Mouse (Mus musculus) granulocyte monocyte progenitor cell, adult 5-6 weeks (primary cell): ENCODE measurements around the gene Gsdmc3. TPM values are rescaled to one million over a fixed set of nuclear protein-coding genes. Genes with fewer than 3 reads are reported as not detected.
"Not testable (repeated sequence)": the region's sequence is repeated elsewhere in the genome, so short reads cannot be mapped to it uniquely, and the experiment has no call there.

Experiments
- ATAC-seq: replicated peaks from 2 replicates; pipeline ENCODE4 v1.8.0; 2016; ENCODE audit warnings: mild to moderate bottlenecking, moderate TSS enrichment, inconsistent platforms; ENCODE audit not compliant: poor library complexity, severe bottlenecking
- total RNA-seq, 2 experiments: library from RNA; stranded (forward) in 1 of 2; stranded (reverse) in 1 of 2; fragments of 200-712, 200-1000 nt in 1 of 2; fragments of >200 nt in 1 of 2; fragmentation: Nextera tagmentation in 1 of 2; gene quantifications; 2 replicates each; pipeline ENCODE4 v1.2.3; 2014 to 2017

Gene Gsdmc3
- total RNA-seq (2014; fragmentation: Nextera tagmentation) (not detected in 2 replicates), total RNA-seq (2017) (not detected in 2 replicates)

- ATAC-seq = not testable (repeated sequence)
Observed at GRCm38 (mm10) chr15:63878458-63878857, at the start of gene Gsdmc3. Gene Gsdmc3 (minus strand): TSS chr15:63878558.

- no peak for ATAC-seq
Observed at GRCm38 (mm10) chr15:63926201-63926600, 47.8 kb upstream of the Gsdmc3 start.

GRCm38 (mm10) chr15:63924484-63924883, 46.1 kb upstream of the Gsdmc3 start:
- ATAC-seq = peak; percentile 89

GRCm38 (mm10) chr15:63921618-63922017, 43.3 kb upstream of the Gsdmc3 start:
- not testable (repeated sequence) for ATAC-seq

GRCm38 (mm10) chr15:63919728-63920127, 41.4 kb upstream of the Gsdmc3 start:
- ATAC-seq = not testable (repeated sequence)

- ATAC-seq = peak; percentile 56
Observed at GRCm38 (mm10) chr15:63916584-63916983, 38.2 kb upstream of the Gsdmc3 start.

GRCm38 (mm10) chr15:63912197-63912596, 33.8 kb upstream of the Gsdmc3 start, which contains the start of gene Gsdmc4:
Gene Gsdmc4 (minus strand): TSS chr15:63912297.
- ATAC-seq = not testable (repeated sequence)

GRCm38 (mm10) chr15:63909896-63910295, 31.5 kb upstream of the Gsdmc3 start:
- peak; percentile 77 for ATAC-seq

- peak; percentile 87 for ATAC-seq
Observed at GRCm38 (mm10) chr15:63895560-63896353, 17.4 kb upstream of the Gsdmc3 start.

- ATAC-seq = peak; percentile 68
Observed at GRCm38 (mm10) chr15:63888440-63888839, 10.1 kb upstream of the Gsdmc3 start.

GRCm38 (mm10) chr15:63887949-63888348, 9.6 kb upstream of the Gsdmc3 start:
- ATAC-seq = not testable (repeated sequence)

GRCm38 (mm10) chr15:63876160-63876559, 2.2 kb downstream of the Gsdmc3 start:
- peak; percentile 78 for ATAC-seq

GRCm38 (mm10) chr15:63861965-63862364, 16.4 kb downstream of the Gsdmc3 start:
- peak; percentile 59; the same call in 1 of the 2 replicates for ATAC-seq

Other genes starting within 250 kb of the Gsdmc3 start
- gene Gsdmc2, start 33.4 kb downstream of the Gsdmc3 start, total RNA-seq (2014; fragmentation: Nextera tagmentation) = not detected in 2 replicates
- gene Gsdmc2, start 33.4 kb downstream of the Gsdmc3 start, total RNA-seq (2017) = not detected in 2 replicates
- not detected in 2 replicates for gene Gsdmc4, start 33.7 kb upstream of the Gsdmc3 start, total RNA-seq (2014; fragmentation: Nextera tagmentation)
- gene Gsdmc4, start 33.7 kb upstream of the Gsdmc3 start, total RNA-seq (2017) = not detected in 2 replicates
- gene Fam49b, start 181.9 kb upstream of the Gsdmc3 start, total RNA-seq (2014; fragmentation: Nextera tagmentation) = 245 and 269 TPM in 2 replicates
- 248 and 302 TPM in 2 replicates for gene Fam49b, start 181.9 kb upstream of the Gsdmc3 start, total RNA-seq (2017)